Mouse (Mus musculus) kidney, embryonic 16.5 days (tissue): ENCODE data around the gene Celf5. TPM values are rescaled to one million over a fixed set of nuclear protein-coding genes. Genes with fewer than 3 reads are reported as not detected.
A peak's percentile ranks its signal among the peaks of the same experiment; 100 is the strongest.
"Not testable (repeated sequence)": the region's sequence is repeated elsewhere in the genome, so short reads cannot be mapped to it uniquely, and the experiment has no call there.

ENCODE experiments used
- ATAC-seq: fragments of 200-750 bp; cut with Nextera tagmentation; 2 replicates; pipeline ENCODE4 v1.8.0; 2017; ENCODE audit warnings: moderate TSS enrichment; ENCODE audit not compliant: low FRiP score, low TSS enrichment
- H3K27ac ChIP-seq: fragments of 300-500 bp; sonication (generic); 2 replicates; pipeline ENCODE4 v1.5.1; 2014; ENCODE audit warnings: low read length
- H3K27me3 ChIP-seq: fragments of 300-500 bp; sonication (generic); 2 replicates; pipeline ENCODE4 v1.6.1; 2014; ENCODE audit warnings: low read length, control low read depth, mixed read lengths; ENCODE audit not compliant: insufficient read depth
- H3K36me3 ChIP-seq: fragments of 300-500 bp; sonication (generic); 2 replicates; pipeline ENCODE4 v1.6.1; 2014; ENCODE audit warnings: low read length, control low read depth, mixed read lengths; ENCODE audit not compliant: insufficient read depth
- H3K4me1 ChIP-seq: fragments of 300-500 bp; sonication (generic); 2 replicates; pipeline ENCODE4 v1.6.1; 2014; ENCODE audit warnings: low read length, control low read depth, mixed read lengths; ENCODE audit not compliant: insufficient read depth
- H3K4me2 ChIP-seq: fragments of 300-500 bp; sonication (generic); replicated peaks from 2 replicates; pipeline ENCODE4 v1.6.1; 2014; ENCODE audit warnings: low read depth, low read length
- H3K4me3 ChIP-seq: fragments of 300-500 bp; sonication (generic); 2 replicates; pipeline ENCODE4 v1.5.1; 2014; ENCODE audit warnings: mild to moderate bottlenecking, low read length
- H3K9ac ChIP-seq: fragments of 300-500 bp; sonication (generic); replicated peaks from 2 replicates; pipeline ENCODE4 v1.6.1; 2014; ENCODE audit warnings: low read length
- H3K9me3 ChIP-seq: fragments of 300-500 bp; sonication (generic); 2 replicates; pipeline ENCODE4 v1.6.1; 2016; ENCODE audit warnings: low read length, control low read depth
- WGBS: fragments of 180-500 bp; shearing (Covaris S2); extraction: QIAGEN DNeasy Blood & Tissue Kit; methylation state at CpG from one replicate; pipeline ENCODE4 v1.1.7; 2014; 5-methylcytosine and 5-hydroxymethylcytosine counted together
- polyA plus RNA-seq: library from polyadenylated mRNA; unstranded; fragments of >200 nt; fragmentation: Nextera tagmentation; extraction: Ambion mirVana; gene quantifications from 2 replicates; pipeline ENCODE4 v1.2.1, GENCODE M21; 2015

The Celf5 gene
- polyA plus RNA-seq, 1 experiment from 2014 or later: 0.29 TPM

DNA sequence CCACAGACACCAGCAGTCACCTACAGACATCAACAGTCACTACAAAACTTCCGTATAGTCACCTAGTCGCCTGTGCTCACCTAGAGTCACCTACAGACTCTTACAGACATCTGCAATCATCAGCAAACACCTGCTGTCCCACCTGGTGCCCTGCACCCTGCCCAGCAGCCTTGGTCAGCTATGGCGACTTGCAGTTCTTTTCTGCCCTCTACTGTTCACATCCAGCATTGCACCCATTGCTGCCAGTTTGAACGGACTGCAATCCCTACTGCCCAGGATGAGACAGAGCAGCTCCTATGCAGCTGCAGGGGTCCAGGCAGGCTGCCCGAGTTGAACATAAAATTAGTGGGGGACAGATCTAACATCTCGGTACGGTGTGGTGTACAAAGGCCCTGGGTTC lies 32.4 kb downstream of the Celf5 start:
- Histone ChIP-seq H3K9me3 (no peaks in the 10 kb centered on the region), H3K9ac (no peak overlapping the region), H3K36me3 (no peaks in the 10 kb centered on the region), H3K27ac (no peak overlapping the region), H3K4me2 (no peak overlapping the region), H3K4me3 (no peak overlapping the region), H3K4me1 (0 out of 2 replicates have a peak, but pooled peaks cover 3% of the 10 kb centered on the region), H3K27me3 (peaks cover 53% of the 10 kb centered on the region)
- 1% methylated on average over 7 of the region's 7 CpGs for WGBS
- ATAC-seq: peak; percentile 58

DNA sequence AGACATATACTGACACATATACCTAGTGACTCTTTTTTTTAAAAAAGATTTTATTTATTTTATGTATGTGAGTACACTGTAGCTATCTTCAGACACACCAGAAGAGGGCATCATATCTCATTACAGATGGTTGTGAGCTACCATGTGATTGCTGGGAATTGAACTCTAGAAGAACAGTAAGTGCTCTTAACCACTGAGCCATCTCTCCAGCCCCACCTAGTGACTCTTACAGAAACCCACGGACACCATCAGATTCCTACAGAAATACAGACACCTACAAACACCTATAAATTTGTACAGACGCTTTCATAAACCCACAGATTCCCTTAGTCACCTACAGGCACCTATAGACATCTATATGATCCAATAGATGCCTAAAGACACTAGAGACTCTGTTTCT lies 37.0 kb downstream of the Celf5 start:
- H3K4me3 ChIP-seq, H3K9me3 ChIP-seq, H3K4me1 ChIP-seq, H3K9ac ChIP-seq, ATAC-seq, H3K36me3 ChIP-seq, H3K4me2 ChIP-seq, H3K27me3 ChIP-seq, H3K27ac ChIP-seq: not testable (repeated sequence)
- 28% methylated on average over 2 of the region's 2 CpGs for WGBS

DNA sequence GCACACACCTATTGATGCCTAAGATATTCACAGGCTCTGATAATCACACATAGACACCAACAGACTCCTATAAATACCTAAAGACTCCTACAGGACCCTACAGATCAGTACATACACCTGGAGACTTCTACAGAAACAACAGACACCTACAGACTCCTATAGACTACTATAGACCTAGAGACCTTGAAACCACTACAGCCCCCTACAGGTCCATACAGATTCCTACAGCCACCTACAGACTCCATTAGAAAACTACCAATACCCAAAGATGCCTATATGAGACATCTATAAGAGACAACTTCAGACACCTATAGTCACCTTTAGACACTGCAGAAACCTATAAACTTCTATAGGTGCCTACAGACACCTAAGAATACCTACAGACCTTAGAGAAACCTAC lies 41.5 kb downstream of the Celf5 start:
- H3K9ac ChIP-seq: no peak overlapping the region
- no peak overlapping the region for H3K4me3 ChIP-seq
- no peak overlapping the region for H3K4me2 ChIP-seq
- no peaks in the 10 kb centered on the region for H3K4me1 ChIP-seq
- H3K9me3 ChIP-seq: no peaks in the 10 kb centered on the region
- no peaks in the 10 kb centered on the region for H3K27me3 ChIP-seq
- no peaks in the 10 kb centered on the region for H3K36me3 ChIP-seq
- no peak overlapping the region for H3K27ac ChIP-seq
- no peak for ATAC-seq

DNA sequence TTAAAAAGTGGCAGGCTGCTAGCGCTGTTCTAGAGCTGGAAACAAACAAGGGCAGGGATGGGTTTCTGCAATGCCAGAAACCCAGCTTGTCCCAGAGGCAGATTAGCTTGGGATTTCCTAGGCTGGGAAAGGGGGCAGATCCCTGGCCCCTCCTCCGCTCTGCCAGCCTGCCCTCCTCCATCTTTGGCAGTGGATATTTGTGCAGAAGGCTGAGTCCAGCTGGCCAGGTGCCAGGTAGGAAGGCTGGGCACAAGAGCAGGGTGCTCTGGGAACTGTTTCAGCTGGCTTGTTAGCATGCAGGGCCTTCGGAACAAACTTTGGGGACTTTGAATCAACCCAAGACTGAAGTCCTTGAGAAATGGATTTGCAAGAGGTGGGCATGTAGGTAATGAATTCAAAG lies 47.1 kb downstream of the Celf5 start:
- Histone ChIP-seq H3K27ac (no peak overlapping the region), H3K9ac (0 out of 2 replicates have a peak overlapping the region, but pooled peaks have one; percentile 34), H3K4me1 (peaks cover 25% of the 10 kb centered on the region), H3K4me3 (no peak overlapping the region), H3K27me3 (no peaks in the 10 kb centered on the region), H3K36me3 (no peaks in the 10 kb centered on the region), H3K4me2 (no peak overlapping the region), H3K9me3 (no peaks in the 10 kb centered on the region)
- ATAC-seq: no peak
- WGBS: 73% methylated on average over 3 of the region's 3 CpGs

DNA sequence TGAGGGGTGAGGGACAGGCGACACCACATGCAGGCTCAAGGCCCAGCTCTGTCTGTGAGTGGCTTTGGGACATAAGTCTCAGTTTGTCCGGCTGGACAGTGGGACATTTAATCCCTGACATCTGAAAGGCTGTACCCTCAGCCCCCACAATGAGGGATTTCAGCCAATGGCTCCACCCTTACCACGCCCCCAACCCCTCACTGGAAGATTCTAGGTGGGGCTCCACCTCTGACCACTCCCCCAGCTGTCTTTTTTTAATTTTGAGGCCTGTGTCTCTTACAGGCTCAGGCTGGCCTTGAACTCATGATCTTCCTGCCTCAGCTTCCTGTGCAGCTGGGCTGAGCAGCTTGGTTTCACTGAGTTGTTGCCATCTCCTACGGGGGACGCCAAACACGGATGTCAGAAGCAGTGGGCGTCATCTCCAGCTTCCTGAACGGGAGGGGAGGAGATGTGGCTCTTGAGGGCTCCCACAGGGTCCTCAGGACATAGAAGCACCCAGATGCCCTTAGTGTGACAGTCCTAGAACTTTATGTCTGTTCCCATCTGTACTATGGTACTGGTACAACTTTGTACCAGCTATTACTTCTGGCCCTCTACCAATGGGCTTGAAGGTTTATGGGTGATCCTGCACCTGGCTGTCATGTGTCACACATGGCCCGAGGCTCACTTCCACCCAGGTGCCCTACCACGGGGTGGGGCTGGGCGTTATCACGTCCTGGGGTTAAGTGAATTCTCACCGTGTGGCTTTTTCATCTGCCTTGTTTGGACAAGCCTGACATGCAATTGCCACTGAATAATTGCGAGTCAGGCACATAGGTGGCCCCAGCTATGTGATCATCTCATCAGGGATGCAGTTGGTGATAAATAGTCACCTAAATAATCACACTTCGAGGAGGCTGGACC lies 47.9 kb downstream of the Celf5 start:
- H3K9me3 ChIP-seq: no peaks in the 10 kb centered on the region
- no peak overlapping the region for H3K9ac ChIP-seq
- H3K36me3 ChIP-seq: no peaks in the 10 kb centered on the region
- H3K27me3 ChIP-seq: no peaks in the 10 kb centered on the region
- WGBS: 63% methylated on average over 15 of the region's 15 CpGs
- peaks cover 26% of the 10 kb centered on the region for H3K4me1 ChIP-seq
- H3K4me2 ChIP-seq: no peak overlapping the region
- no peak overlapping the region for H3K27ac ChIP-seq
- H3K4me3 ChIP-seq: no peak overlapping the region
- no peak for ATAC-seq

DNA sequence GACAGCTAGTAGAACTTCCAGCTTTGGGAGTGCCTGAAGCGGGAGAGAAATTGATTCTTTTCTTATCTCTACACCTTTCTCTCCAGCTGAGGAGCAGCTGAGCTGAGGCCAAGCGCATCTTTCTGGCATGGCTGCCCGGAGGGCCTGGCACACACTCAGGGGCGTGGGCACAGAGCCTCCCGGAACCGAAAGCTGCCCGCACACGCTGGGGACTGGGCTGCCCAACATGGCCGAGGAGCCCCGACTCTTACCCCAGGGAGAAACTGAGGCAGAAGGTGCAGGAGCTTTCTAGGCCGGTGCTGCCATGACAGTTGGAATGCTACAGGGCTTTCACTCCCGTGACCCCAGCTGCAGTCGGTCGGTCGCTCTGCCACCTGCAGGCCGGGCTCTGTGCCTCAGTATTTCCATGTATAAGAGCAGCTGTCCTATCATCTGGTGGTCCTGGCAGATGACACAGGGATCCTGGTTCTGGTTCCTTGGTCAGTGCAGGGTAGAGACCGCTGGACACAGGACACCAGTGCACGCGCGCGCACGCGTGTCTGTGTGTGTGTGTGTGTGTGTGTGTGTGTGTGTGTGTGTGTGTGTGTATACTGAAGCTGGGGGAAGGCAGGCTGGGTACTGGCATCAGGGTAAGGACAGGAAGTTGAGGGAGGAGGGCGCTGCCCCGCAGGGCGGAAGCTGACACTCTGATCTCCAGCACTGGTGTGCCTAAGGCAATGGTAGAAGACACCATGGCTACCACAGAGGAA lies 48.8 kb downstream of the Celf5 start:
- H3K4me3 ChIP-seq: no peak overlapping the region
- no peaks in the 10 kb centered on the region for H3K36me3 ChIP-seq
- H3K4me2 ChIP-seq: no peak overlapping the region
- H3K27me3 ChIP-seq: no peaks in the 10 kb centered on the region
- no peak for ATAC-seq
- H3K9ac ChIP-seq: no peak overlapping the region
- H3K4me1 ChIP-seq: peaks cover 32% of the 10 kb centered on the region
- WGBS: 72% methylated on average over 26 of the region's 26 CpGs
- H3K27ac ChIP-seq: no peak overlapping the region
- no peaks in the 10 kb centered on the region for H3K9me3 ChIP-seq

DNA sequence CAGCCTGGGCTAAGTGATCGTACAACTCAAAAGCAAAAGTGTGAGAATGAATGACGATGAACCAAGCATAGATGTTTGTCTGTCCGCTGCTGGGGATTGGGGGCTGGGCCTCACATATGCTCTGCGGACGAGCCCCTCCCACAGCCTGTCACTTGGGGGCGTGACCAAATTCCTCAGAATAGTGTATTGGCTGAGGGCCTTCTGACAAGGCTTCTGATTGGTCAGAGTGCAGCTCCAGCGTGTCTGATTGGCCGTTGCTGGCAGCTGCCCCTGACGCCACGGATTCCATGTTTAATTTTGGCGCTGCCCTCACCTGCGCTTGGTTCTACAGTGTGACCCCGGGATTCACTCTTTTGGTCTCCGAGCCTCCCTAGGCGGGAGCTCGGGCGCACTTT lies 49.6 kb downstream of the Celf5 start:
- Histone ChIP-seq H3K27ac (peak overlapping the region; percentile 25; the same call in 1 of the 2 replicates), H3K4me2 (peak overlapping the region; percentile 55), H3K9me3 (no peaks in the 10 kb centered on the region), H3K4me3 (peak overlapping the region; percentile 30), H3K4me1 (peaks cover 32% of the 10 kb centered on the region), H3K9ac (peak overlapping the region; percentile 54; the same call in 1 of the 2 replicates), H3K27me3 (no peaks in the 10 kb centered on the region), H3K36me3 (no peaks in the 10 kb centered on the region)
- ATAC-seq: peak; percentile 82
- WGBS: 3% methylated on average over 17 of the region's 17 CpGs

DNA sequence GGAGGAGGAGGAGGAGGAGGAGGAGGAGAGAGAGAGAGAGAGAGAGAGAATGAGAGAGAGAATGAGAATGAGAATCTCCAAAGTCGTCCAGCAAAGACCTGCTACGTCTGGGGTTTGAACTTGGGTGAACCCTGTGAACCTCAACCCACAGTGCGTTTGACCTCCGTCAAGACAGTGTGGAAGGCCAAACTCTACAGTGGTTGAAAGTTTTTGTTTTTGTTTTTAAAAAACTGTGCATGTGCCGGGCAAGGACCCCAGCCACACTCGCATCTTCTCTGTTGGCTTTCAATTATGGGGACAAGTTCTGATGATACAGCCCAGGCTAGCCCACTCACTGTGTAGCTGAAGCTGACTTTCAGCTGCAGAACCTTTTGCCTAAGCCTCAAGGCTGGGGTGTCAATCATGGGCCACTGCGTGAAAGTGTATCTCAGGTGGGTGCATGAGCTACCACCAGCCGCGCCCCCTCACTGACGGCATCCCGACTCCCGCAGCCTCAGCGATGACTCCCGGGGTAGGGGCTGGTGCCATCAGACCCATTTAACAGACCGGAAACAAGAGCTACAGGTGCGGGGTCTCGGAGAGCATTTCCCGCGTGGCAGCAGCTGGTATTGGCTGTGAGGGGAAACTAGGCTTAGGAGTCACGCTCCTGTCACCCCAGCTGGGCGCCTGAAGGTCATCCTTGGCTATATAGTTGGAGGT lies 50.2 kb downstream of the Celf5 start:
- Histone ChIP-seq H3K27ac (peak overlapping the region; percentile 25; the same call in 1 of the 2 replicates), H3K4me1 (peaks cover 34% of the 10 kb centered on the region), H3K4me3 (peak overlapping the region; percentile 21), H3K9ac (peak overlapping the region; percentile 15; the same call in 1 of the 2 replicates), H3K27me3 (no peaks in the 10 kb centered on the region), H3K9me3 (no peaks in the 10 kb centered on the region), H3K36me3 (no peaks in the 10 kb centered on the region), H3K4me2 (peak overlapping the region; percentile 55)
- no peak for ATAC-seq
- 61% methylated on average over 21 of the region's 21 CpGs for WGBS

DNA sequence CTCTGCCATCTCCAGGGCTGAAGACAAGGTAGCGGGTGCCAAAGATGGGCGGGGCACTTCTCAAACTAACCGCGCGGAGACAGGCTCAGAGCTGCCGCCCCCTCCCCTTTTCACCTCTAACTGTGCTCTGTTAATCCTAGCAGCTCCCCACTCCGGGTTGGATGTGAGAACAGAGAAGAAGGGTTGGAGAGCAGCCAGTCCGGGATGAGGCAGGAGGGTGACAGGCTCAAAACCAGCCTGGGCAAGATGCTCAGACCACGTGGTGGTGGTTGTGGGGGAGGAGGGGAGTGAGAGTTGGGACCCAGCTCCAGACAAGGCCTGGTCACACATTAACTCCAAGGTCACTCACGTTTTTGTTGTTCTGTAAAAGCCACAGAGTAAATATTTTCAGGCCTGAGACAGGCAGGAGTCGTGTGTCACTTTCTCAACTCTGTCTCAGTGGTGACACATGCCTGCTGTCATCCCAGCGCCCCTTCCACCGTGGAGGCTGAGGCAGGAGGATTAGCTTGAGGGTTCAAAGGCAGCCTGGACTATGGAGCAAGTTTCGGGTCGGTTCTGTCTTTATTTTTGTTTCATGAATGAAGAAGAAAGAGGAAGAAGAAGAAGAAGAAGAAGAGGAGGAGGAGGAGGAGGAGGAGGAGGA lies 50.9 kb downstream of the Celf5 start:
- Histone ChIP-seq H3K9me3 (no peaks in the 10 kb centered on the region), H3K27ac (peak overlapping the region; percentile 97), H3K9ac (peak overlapping the region; percentile 93; the same call in 1 of the 2 replicates), H3K4me1 (peaks cover 36% of the 10 kb centered on the region), H3K4me3 (peak overlapping the region; percentile 78), H3K4me2 (peak overlapping the region; percentile 90), H3K36me3 (no peaks in the 10 kb centered on the region), H3K27me3 (no peaks in the 10 kb centered on the region)
- 13% methylated on average over 14 of the region's 15 CpGs for WGBS
- ATAC-seq: no peak
